Mouse (Mus musculus): Measurements from ENCODE around the gene Sept14. TPM values are rescaled to one million over a fixed set of nuclear protein-coding genes. Genes with fewer than 3 reads are reported as not detected.

The Sept14 gene
- polyA plus RNA-seq, 1 experiment from 2014 or later = not detected

DNA sequence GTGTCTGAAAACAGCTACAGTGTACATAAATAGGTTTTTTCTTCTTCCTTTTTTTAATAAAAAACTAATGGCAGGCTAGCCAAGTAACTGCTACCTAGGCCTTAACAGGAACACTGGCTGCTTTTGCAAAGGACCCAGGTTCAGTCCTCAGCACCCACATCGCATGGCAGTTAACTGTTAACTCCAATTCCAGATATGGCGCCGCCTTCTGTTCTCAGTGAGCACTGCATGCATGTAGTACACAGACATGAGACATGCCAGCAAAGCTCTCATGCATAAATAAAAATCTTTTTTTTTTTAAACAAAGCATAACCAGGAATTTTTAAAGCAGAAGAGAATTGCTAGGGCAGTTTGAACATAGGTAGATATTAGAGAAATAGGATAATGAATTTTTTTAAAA, 11.9 kb upstream of the Sept14 start:
- no peak overlapping the region for H3K27ac ChIP-seq (ENCODE audit: low read depth)
- DNase-seq (no peak), ATAC-seq (no peak)
- peaks cover 18% of the 10 kb centered on the region for H3K4me1 ChIP-seq (ENCODE audit: insufficient read depth)
- WGBS (ENCODE audit: insufficient replicate concordance) = 83% methylated on average over 3 of the region's 3 CpGs
- H3K4me2 ChIP-seq (ENCODE audit: low read depth, low read length) = no peak overlapping the region
- no peaks in the 10 kb centered on the region for H3K9me3 ChIP-seq (ENCODE audit: low read length)
- no peaks in the 10 kb centered on the region for H3K27me3 ChIP-seq (ENCODE audit: insufficient read depth, low read length)
- peaks cover 31% of the 10 kb centered on the region for H3K36me3 ChIP-seq (replicated peaks; ENCODE audit: insufficient read depth, low read length)
- H3K9ac ChIP-seq (replicated peaks) = no peak overlapping the region
- no peak overlapping the region for H3K4me3 ChIP-seq (ENCODE audit: low read depth, low read length)
- TF ChIP-seq EP300 (IDR thresholded peaks at IDR 0.05; ENCODE audit: low read depth) (no peak), CTCF (IDR thresholded peaks at IDR 0.05; ENCODE audit: low read depth) (peak; percentile 30)

DNA sequence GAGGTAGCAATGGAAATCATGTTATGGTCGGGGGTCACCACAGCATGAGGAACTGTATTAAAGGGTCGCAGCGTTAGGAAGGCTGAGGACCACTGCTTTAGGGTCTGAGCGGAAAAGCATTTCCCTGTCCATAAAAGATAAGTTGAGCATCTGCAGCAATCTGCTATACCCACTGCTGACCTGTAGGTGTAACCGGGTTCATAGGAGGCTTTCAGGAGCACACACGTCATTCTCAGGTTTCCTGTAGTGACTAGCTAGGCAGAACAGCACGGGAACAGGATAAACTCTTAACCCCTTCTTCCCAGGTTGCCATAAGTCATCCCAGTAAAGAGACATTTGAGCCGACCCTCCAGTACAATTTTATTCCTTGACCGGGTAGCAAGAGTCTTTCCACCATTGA, 8.7 kb upstream of the Sept14 start:
- ATAC-seq (no peak), DNase-seq (no peak)
- H3K27ac ChIP-seq (ENCODE audit: low read depth) = no peak overlapping the region
- H3K4me3 ChIP-seq (ENCODE audit: low read depth, low read length) = no peak overlapping the region
- WGBS (ENCODE audit: insufficient replicate concordance) = 78% methylated on average over 9 of the region's 9 CpGs
- no peaks in the 10 kb centered on the region for H3K27me3 ChIP-seq (ENCODE audit: insufficient read depth, low read length)
- H3K9me3 ChIP-seq (ENCODE audit: low read length) = no peaks in the 10 kb centered on the region
- H3K4me2 ChIP-seq (ENCODE audit: low read depth, low read length) = no peak overlapping the region
- H3K4me1 ChIP-seq (ENCODE audit: insufficient read depth) = peaks cover 10% of the 10 kb centered on the region
- H3K36me3 ChIP-seq (replicated peaks; ENCODE audit: insufficient read depth, low read length) = peaks cover 31% of the 10 kb centered on the region
- TF ChIP-seq CTCF (IDR thresholded peaks at IDR 0.05; ENCODE audit: low read depth) (peak; percentile 26), EP300 (IDR thresholded peaks at IDR 0.05; ENCODE audit: low read depth) (no peak)
- H3K9ac ChIP-seq (replicated peaks) = no peak overlapping the region

DNA sequence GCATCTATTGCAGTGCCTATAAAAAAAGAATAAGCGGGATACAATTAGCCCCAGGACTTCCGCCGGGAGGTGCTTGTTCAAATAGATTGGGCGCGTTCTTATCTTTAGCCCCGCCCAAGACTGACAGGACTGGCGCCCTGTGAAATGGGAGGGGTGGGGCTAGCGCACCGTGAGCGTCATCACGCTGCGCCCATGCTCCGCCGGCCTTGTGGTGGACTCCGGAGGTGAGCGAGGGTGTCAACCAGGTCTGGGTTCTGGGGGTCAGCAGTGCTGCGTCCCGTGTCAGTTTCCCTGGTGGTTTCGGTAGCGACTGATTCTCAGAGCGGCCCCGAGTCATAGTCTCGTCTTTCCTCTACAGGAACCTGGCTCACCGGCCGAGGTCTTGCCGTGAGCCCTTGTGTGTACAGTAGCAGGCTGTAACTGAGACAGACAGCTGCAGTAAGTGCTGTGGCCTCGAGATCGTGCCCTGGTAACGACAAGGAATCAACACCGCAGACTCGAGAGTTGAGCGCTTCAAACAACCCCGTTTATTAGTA, 7.1 kb upstream of the Sept14 start, which contains the start of gene Mrps17:
Mrps17 (plus strand) TSS at position 172 of the 536 bp plus-strand sequence.
- peak within 1 kb of the TSS; percentile 88 for H3K9ac ChIP-seq (replicated peaks)
- no peaks in the 10 kb centered on the region for H3K27me3 ChIP-seq (ENCODE audit: insufficient read depth, low read length)
- TF ChIP-seq CTCF (IDR thresholded peaks at IDR 0.05; ENCODE audit: low read depth) (peak; percentile 20; the same call in 1 of the 2 replicates), EP300 (IDR thresholded peaks at IDR 0.05; ENCODE audit: low read depth) (no peak)
- peak; percentile 100 for ATAC-seq
- peaks cover 31% of the 10 kb centered on the region for H3K36me3 ChIP-seq (replicated peaks; ENCODE audit: insufficient read depth, low read length)
- WGBS (ENCODE audit: insufficient replicate concordance) = under 1% methylated on average over 33 of the region's 33 CpGs
- H3K4me1 ChIP-seq (ENCODE audit: insufficient read depth) = peaks cover 10% of the 10 kb centered on the region
- H3K27ac ChIP-seq (ENCODE audit: low read depth) = peak within 1 kb of the TSS; percentile 89
- peak; percentile 95 for DNase-seq
- H3K4me2 ChIP-seq (ENCODE audit: low read depth, low read length) = peak within 1 kb of the TSS; percentile 73
- no peaks in the 10 kb centered on the region for H3K9me3 ChIP-seq (ENCODE audit: low read length)
- peak within 1 kb of the TSS; percentile 87 for H3K4me3 ChIP-seq (ENCODE audit: low read depth, low read length)

DNA sequence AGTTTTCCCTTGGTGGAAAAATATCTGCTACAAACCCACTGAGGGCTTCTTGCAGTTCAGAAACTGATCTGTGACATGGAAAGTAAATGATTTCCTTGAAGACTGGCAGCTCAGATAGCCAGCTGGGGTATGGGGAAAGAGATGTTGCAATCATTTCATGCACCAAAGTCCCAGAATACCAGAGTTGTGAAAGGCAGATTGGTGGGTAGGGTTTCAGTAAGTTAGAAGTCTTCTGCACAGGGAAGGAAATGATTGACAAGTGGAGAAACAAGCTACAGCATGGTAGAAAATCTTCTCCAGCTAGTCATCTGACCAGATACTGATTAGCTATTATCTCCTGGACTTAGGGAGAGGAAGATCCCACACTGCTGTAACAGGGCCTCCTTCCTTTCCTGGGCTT, 4.9 kb downstream of the Sept14 start:
- Histone ChIP-seq H3K4me2 (ENCODE audit: low read depth, low read length) (0 out of 2 replicates have a peak overlapping the region, but pooled peaks have one; percentile 0), H3K4me1 (ENCODE audit: insufficient read depth) (peaks cover 6% of the 10 kb centered on the region), H3K27ac (ENCODE audit: low read depth) (no peak overlapping the region; the same call in 1 of the 2 replicates), H3K36me3 (replicated peaks; ENCODE audit: insufficient read depth, low read length) (no peaks in the 10 kb centered on the region), H3K27me3 (ENCODE audit: insufficient read depth, low read length) (0 out of 2 replicates have a peak, but pooled peaks cover 2% of the 10 kb centered on the region), H3K4me3 (ENCODE audit: low read depth, low read length) (no peak overlapping the region), H3K9me3 (ENCODE audit: low read length) (no peaks in the 10 kb centered on the region), H3K9ac (replicated peaks) (no peak overlapping the region)
- peak; percentile 49; the same call in 1 of the 2 replicates for TF ChIP-seq EP300 (IDR thresholded peaks at IDR 0.05; ENCODE audit: low read depth)
- no peak for TF ChIP-seq CTCF (IDR thresholded peaks at IDR 0.05; ENCODE audit: low read depth)
- peak; percentile 34 for DNase-seq
- ATAC-seq = peak; percentile 81

DNA sequence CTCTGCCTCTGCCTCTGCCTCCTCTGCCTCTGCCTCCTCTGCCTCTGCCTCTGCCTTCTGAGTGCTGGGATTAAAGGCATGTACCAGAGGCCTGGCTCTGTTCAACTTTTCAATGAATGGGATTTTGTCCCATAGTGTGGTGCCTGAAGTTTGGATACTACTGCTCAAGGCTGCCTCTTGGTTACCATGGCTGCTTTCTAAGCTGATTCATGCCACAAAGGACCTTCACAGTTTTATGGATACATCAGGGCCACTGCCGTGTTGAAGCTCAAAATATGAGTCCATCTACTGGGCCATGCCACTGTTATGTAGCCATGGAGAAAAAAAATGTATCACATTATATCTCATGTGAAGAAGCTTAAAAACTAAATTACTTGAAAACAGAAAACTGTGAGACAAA, 6.6 kb downstream of the Sept14 start:
- Histone ChIP-seq H3K4me2 (ENCODE audit: low read depth, low read length) (no peak overlapping the region), H3K27ac (ENCODE audit: low read depth) (no peak overlapping the region), H3K4me1 (ENCODE audit: insufficient read depth) (peaks cover 6% of the 10 kb centered on the region), H3K9me3 (ENCODE audit: low read length) (no peaks in the 10 kb centered on the region), H3K4me3 (ENCODE audit: low read depth, low read length) (no peak overlapping the region), H3K36me3 (replicated peaks; ENCODE audit: insufficient read depth, low read length) (no peaks in the 10 kb centered on the region), H3K27me3 (ENCODE audit: insufficient read depth, low read length) (0 out of 2 replicates have a peak, but pooled peaks cover 2% of the 10 kb centered on the region), H3K9ac (replicated peaks) (no peak overlapping the region)
- DNase-seq = no peak
- WGBS (ENCODE audit: insufficient replicate concordance) = 70% methylated on average over 1 of the region's 1 CpGs
- TF ChIP-seq CTCF (IDR thresholded peaks at IDR 0.05; ENCODE audit: low read depth) (no peak), EP300 (IDR thresholded peaks at IDR 0.05; ENCODE audit: low read depth) (no peak)
- no peak for ATAC-seq

DNA sequence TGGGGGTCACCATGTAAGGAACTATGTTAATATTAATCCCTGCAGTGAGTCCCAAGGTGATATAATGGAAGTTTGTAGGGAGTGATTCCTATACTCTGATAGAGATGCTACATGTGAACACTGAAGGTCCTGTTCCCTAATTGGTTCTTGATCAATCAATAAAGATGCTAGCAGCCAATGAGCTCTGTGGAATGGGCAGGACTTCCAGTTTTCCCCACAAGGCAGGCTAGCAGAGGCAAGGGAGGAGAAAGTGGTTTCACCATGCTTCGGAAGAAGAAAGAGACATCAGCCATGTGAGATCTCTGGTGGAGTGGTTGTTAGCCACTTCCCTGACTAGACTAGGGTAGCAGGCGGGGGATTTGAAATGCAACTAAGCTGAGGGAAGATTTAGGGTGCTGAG, 7.8 kb downstream of the Sept14 start:
- H3K4me3 ChIP-seq (ENCODE audit: low read depth, low read length) = no peak overlapping the region
- ATAC-seq (no peak), DNase-seq (no peak)
- no peak overlapping the region for H3K9ac ChIP-seq (replicated peaks)
- TF ChIP-seq EP300 (IDR thresholded peaks at IDR 0.05; ENCODE audit: low read depth) (no peak), CTCF (IDR thresholded peaks at IDR 0.05; ENCODE audit: low read depth) (no peak)
- H3K27me3 ChIP-seq (ENCODE audit: insufficient read depth, low read length) = 0 out of 2 replicates have a peak, but pooled peaks cover 2% of the 10 kb centered on the region
- peaks cover 6% of the 10 kb centered on the region for H3K4me1 ChIP-seq (ENCODE audit: insufficient read depth)
- H3K4me2 ChIP-seq (ENCODE audit: low read depth, low read length) = no peak overlapping the region
- H3K36me3 ChIP-seq (replicated peaks; ENCODE audit: insufficient read depth, low read length) = no peaks in the 10 kb centered on the region
- H3K9me3 ChIP-seq (ENCODE audit: low read length) = no peaks in the 10 kb centered on the region
- H3K27ac ChIP-seq (ENCODE audit: low read depth) = no peak overlapping the region
- 29% methylated on average over 2 of the region's 2 CpGs for WGBS (ENCODE audit: insufficient replicate concordance)
